Mouse (Mus musculus) midbrain, embryonic 12.5 days (tissue): ENCODE measurements around the gene Timm10b. TPM values are rescaled to one million over a fixed set of nuclear protein-coding genes. Genes with fewer than 3 reads are reported as not detected.

Experiments
- ATAC-seq: fragments of 200-750 bp; cut with Nextera tagmentation; 2 replicates; pipeline ENCODE4 v1.8.0; 2017; ENCODE audit warnings: low read depth, moderate TSS enrichment, moderate library complexity; ENCODE audit not compliant: low FRiP score
- H3K27ac ChIP-seq: fragments of 300-500 bp; sonication (generic); replicated peaks from 2 replicates; pipeline ENCODE4 v1.5.1; 2016; ENCODE audit warnings: mild to moderate bottlenecking
- H3K27me3 ChIP-seq: fragments of 300-500 bp; sonication (generic); 2 replicates; pipeline ENCODE4 v1.6.1; 2016; ENCODE audit warnings: mild to moderate bottlenecking
- H3K36me3 ChIP-seq: fragments of 300-500 bp; sonication (generic); 2 replicates; pipeline ENCODE4 v1.6.1; 2016
- H3K4me1 ChIP-seq: fragments of 300-500 bp; sonication (generic); 2 replicates; pipeline ENCODE4 v1.6.1; 2016
- H3K4me2 ChIP-seq: fragments of 300-500 bp; sonication (generic); replicated peaks from 2 replicates; pipeline ENCODE4 v1.6.1; 2016; ENCODE audit warnings: mild to moderate bottlenecking, moderate library complexity
- H3K4me3 ChIP-seq: fragments of 300-500 bp; sonication (generic); 2 replicates; pipeline ENCODE4 v1.5.1; 2016; ENCODE audit warnings: mild to moderate bottlenecking
- H3K9ac ChIP-seq: fragments of 300-500 bp; sonication (generic); replicated peaks from 2 replicates; pipeline ENCODE4 v1.6.1; 2016; ENCODE audit warnings: mild to moderate bottlenecking, moderate library complexity
- H3K9me3 ChIP-seq: fragments of 300-500 bp; sonication (generic); 2 replicates; pipeline ENCODE4 v1.6.1; 2016; ENCODE audit warnings: mild to moderate bottlenecking
- WGBS: fragments of 180-500 bp; shearing (Covaris S2); methylation state at CpG from one replicate; pipeline ENCODE4 v1.1.7; 2016; 5-methylcytosine and 5-hydroxymethylcytosine counted together
- polyA plus RNA-seq: library from polyadenylated mRNA; unstranded; fragments of >200 nt; fragmentation: Nextera tagmentation; extraction: Ambion mirVana; gene quantifications from 2 replicates; pipeline ENCODE4 v1.2.1, GENCODE M21; 2016

Gene Timm10b
- polyA plus RNA-seq, 1 experiment from 2014 or later: 135 TPM

DNA sequence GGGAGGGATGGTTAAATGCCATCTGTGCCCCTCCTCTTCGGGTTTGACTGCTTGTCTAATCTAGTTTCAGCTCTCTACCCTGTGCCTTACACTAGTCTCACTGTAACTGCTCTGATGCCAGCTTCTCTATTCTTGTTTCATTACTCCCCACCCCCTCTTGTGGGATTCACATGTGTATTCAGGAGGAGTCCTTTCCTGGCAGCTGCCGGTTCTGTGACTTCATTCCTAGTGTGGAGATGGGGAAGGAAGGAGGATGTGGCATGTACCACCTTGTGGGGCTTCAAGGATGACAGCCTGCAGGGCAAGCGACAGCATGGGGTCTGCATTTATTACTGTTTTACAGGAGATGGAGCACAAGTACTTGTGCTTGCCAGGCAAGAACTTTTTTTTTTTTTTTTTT is 2.1 kb downstream of the Timm10b start:
- Histone ChIP-seq H3K4me2 (no peak overlapping the region), H3K4me3 (no peak overlapping the region), H3K9ac (0 out of 2 replicates have a peak overlapping the region, but pooled peaks have one; percentile 39), H3K4me1 (peaks cover 25% of the 10 kb centered on the region), H3K36me3 (peaks cover 26% of the 10 kb centered on the region), H3K27ac (no peak overlapping the region), H3K9me3 (no peaks in the 10 kb centered on the region), H3K27me3 (no peaks in the 10 kb centered on the region)
- no peak for ATAC-seq
- 88% methylated on average over 3 of the region's 3 CpGs for WGBS

DNA sequence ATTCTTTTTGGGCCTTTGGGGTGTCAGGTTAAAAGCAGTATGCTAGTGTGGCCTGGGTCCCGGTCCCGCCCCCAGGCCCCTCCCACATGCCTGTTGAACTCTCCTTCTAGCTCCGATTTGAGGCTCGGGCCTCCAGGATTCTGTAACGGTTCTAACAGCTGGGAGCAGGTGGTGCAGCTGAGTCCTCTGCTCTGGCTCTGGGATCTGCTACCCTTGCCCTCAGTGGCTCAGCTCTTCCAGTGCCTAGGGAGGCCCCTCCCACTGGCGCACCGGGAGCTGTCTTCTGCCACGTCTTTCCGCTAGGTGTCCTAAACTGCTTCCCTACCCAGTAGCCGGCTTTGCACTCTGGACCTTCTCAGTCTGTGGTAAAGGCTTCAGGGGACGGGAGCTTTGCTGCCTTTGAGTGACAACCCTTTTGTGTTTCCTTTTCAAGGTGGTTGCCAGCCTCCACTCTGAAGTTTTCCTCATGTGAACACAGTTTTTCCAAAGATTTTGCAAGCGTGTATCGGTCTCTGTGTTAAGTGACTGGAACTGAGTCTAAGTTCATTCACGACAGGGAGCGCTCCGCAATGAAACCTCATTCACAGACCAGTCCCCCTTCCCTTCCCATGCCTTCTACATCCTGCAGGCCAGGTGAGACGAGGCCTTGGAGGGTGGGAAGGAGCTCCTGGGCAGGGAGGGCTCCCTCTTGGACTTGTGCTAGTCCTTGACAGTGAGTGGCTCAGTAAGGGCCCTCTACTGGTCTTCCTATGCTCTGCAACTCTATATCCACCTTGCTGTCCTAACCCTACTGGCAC is 11.0 kb downstream of the Timm10b start, which contains the start of gene Dnhd1:
Gene Dnhd1, plus strand, starts transcription at position 189 of the 797 bp plus-strand sequence.
- Histone ChIP-seq H3K4me3 (peak within 1 kb of the TSS; percentile 37), H3K4me2 (peak within 1 kb of the TSS; percentile 62), H3K27ac (no peak within 1 kb of the TSS), H3K4me1 (peaks cover 8% of the 10 kb centered on the region; the same call in 1 of the 2 replicates), H3K9me3 (no peaks in the 10 kb centered on the region), H3K27me3 (no peaks in the 10 kb centered on the region), H3K36me3 (0 out of 2 replicates have a peak, but pooled peaks cover 3% of the 10 kb centered on the region), H3K9ac (peak within 1 kb of the TSS; percentile 31; the same call in 1 of the 2 replicates)
- ATAC-seq: peak; percentile 93
- 2% methylated on average over 17 of the region's 17 CpGs for WGBS

DNA sequence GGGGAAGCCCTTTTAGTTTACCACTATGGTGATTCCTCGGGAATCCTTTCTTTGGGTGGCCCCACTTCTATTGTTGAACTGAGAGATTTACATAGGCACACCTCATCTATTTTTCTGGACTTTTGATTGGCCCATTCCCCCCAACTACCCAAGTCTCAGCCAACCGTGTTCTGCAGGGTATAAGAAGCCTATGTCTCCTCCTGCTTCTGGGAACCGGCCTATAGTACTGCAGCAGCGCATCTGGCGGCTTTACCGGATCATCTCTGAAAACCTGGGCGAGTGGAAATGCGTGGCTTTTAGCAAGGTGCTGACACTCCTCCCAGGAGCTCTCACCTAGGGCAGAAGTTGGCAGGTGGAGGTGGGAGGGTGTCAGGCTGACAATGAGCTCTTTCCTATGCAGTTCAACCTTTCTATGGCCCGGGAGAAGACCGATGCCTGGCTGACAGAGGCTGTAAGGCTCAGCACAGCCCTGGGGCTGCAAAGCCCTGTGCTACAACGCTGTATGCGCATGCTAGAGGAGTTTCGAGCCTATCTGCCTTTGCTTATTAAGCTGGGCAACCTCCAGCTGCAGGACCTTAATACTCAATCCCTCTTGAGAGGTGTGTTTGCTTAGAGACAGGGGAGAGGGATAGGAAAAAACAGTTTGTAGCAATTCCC is 45.8 kb downstream of the Timm10b start:
- 10% methylated on average over 13 of the region's 13 CpGs for WGBS
- 0 out of 2 replicates have a peak, but pooled peaks have one; percentile 34 for ATAC-seq
- H3K27me3 ChIP-seq: no peaks in the 10 kb centered on the region; the same call in 1 of the 2 replicates
- 0 out of 2 replicates have a peak overlapping the region, but pooled peaks have one; percentile 13 for H3K4me3 ChIP-seq
- H3K36me3 ChIP-seq: no peaks in the 10 kb centered on the region
- H3K9ac ChIP-seq: no peak overlapping the region
- H3K4me2 ChIP-seq: peak overlapping the region; percentile 38
- no peaks in the 10 kb centered on the region for H3K4me1 ChIP-seq
- no peak overlapping the region for H3K27ac ChIP-seq
- no peaks in the 10 kb centered on the region for H3K9me3 ChIP-seq

DNA sequence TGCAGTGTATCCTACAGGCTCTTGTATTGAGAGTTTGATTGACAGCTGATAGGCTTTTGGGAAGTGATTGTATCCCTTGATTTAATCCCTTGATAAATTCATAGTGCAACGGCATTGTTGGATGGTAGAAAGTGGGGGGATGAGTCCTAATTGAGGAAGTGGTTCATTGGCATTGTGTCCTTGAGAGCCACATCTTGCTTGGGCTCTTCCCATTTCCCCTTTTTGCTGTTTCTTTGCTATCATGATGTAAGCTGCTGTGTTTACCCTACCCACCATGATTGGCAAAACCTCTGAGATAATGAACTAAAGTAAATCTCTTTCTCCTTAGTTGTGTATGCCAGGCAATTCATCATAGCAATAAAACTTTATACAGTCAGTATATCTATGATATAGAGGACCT is 51.0 kb downstream of the Timm10b start:
- no peak for ATAC-seq
- 72% methylated on average over 1 of the region's 1 CpGs for WGBS
- no peaks in the 10 kb centered on the region for H3K36me3 ChIP-seq
- no peaks in the 10 kb centered on the region for H3K4me1 ChIP-seq
- no peak overlapping the region for H3K9ac ChIP-seq
- H3K4me3 ChIP-seq: no peak overlapping the region
- no peak overlapping the region for H3K4me2 ChIP-seq
- H3K27me3 ChIP-seq: no peaks in the 10 kb centered on the region; the same call in 1 of the 2 replicates
- no peaks in the 10 kb centered on the region for H3K9me3 ChIP-seq
- no peak overlapping the region for H3K27ac ChIP-seq

Other genes with a start within 250 kb of the Timm10b start
- 41.8 and 46.2 TPM in 2 replicates for gene Fam160a2, start 240.0 kb upstream of the Timm10b start, polyA plus RNA-seq
- 0.17 TPM in 1 of 2 replicates, not detected in the other for gene Cnga4, start 235.5 kb upstream of the Timm10b start, polyA plus RNA-seq
- gene Cckbr, start 214.3 kb upstream of the Timm10b start, polyA plus RNA-seq: 0.17 and 0.29 TPM in 2 replicates
- gene Cavin3, start 157.8 kb upstream of the Timm10b start, polyA plus RNA-seq: 28.0 and 36.3 TPM in 2 replicates
- 48.5 and 51.1 TPM in 2 replicates for gene Smpd1, start 85.7 kb upstream of the Timm10b start, polyA plus RNA-seq
- 166 TPM in 2 replicates for gene Apbb1, start 58.4 kb upstream of the Timm10b start, polyA plus RNA-seq
- gene Hpx, start 39.9 kb upstream of the Timm10b start, polyA plus RNA-seq: 0.27 and 0.35 TPM in 2 replicates
- gene Trim3, start 6.5 kb upstream of the Timm10b start, polyA plus RNA-seq: 54.1 and 55.5 TPM in 2 replicates
- 71.4 and 79.3 TPM in 2 replicates for gene Arfip2, start 360 bp downstream of the Timm10b start, polyA plus RNA-seq
- gene Gm45799, start 496 bp downstream of the Timm10b start, polyA plus RNA-seq: 3.3 TPM in 2 replicates
- 1.0 and 1.5 TPM in 2 replicates for gene Dnhd1, start 10.8 kb downstream of the Timm10b start, polyA plus RNA-seq
- gene Ilk, start 96.5 kb downstream of the Timm10b start, polyA plus RNA-seq: 200 and 212 TPM in 2 replicates
- gene Rrp8, start 97.3 kb downstream of the Timm10b start, polyA plus RNA-seq: 40.1 and 41.7 TPM in 2 replicates
- gene Taf10, start 104.3 kb downstream of the Timm10b start, polyA plus RNA-seq: 164 and 185 TPM in 2 replicates
- gene Tpp1, start 112.2 kb downstream of the Timm10b start, polyA plus RNA-seq: 44.4 and 56.7 TPM in 2 replicates
- 22.0 and 23.9 TPM in 2 replicates for gene Dchs1, start 147.6 kb downstream of the Timm10b start, polyA plus RNA-seq
- gene Mrpl17, start 171.0 kb downstream of the Timm10b start, polyA plus RNA-seq: 220 and 231 TPM in 2 replicates